ENCODE assay signal across 17 mouse cellular contexts in genomic region chr13:38688761-38689160, GRCm38 (mm10).
"Had no signal": no experiment of that assay in that cellular context is flagged by ENCODE, and none has a peak within 500 bp of the region (broad histone marks: within the 10 kb centered on the region; RNA-seq: fewer than 3 reads in every experiment).

No protein-coding gene starts in this region.

- H3K27me3 ChIP-seq: midbrain, embryonic 12.5 days; neural tube, embryonic 13.5 days; neural tube, embryonic 15.5 days had no signal

- H3K27ac ChIP-seq: midbrain, embryonic 10.5 days; midbrain, embryonic 12.5 days; neural tube, embryonic 13.5 days; neural tube, embryonic 15.5 days had no signal

- H3K9ac ChIP-seq: lung, embryonic 14.5 days; midbrain, embryonic 12.5 days; neural tube, embryonic 13.5 days; neural tube, embryonic 15.5 days had no signal

- H3K4me1 ChIP-seq: midbrain, embryonic 10.5 days; midbrain, embryonic 12.5 days; neural tube, embryonic 13.5 days; neural tube, embryonic 15.5 days had no signal

- H3K4me3 ChIP-seq: midbrain, embryonic 10.5 days; midbrain, embryonic 12.5 days; myocyte; neural tube, embryonic 13.5 days; neural tube, embryonic 15.5 days had no signal

- H3K36me3 ChIP-seq: midbrain, embryonic 10.5 days; midbrain, embryonic 12.5 days; neural tube, embryonic 13.5 days; neural tube, embryonic 15.5 days had no signal

- DNase-seq: lung, embryonic 14.5 days; lung, postnatal 10 days; lung, postnatal 4 days; midbrain, embryonic 14.5 days; retina, postnatal 1 day; right cerebral cortex, adult 18-20 months; right cerebral cortex, postnatal 25 days; right cerebral cortex, postnatal 4 days; spleen, adult 18-20 months; thymus, adult 18-20 months; thymus, postnatal 14 days; thymus, postnatal 36 days had no signal
